Mouse (Mus musculus) left cerebral cortex, adult 11 months (tissue): ENCODE measurements around the gene Ltbp2.

Experiments used
- DNase-seq: peaks from one replicate; pipeline ENCODE4 v3.0.0; 2022; ENCODE audit warnings: low spot score

Ltbp2 gene

GRCm38 (mm10) chr12:84839965-84840364, 36.4 kb downstream of the Ltbp2 start:
- DNase-seq, result no peak

DNA sequence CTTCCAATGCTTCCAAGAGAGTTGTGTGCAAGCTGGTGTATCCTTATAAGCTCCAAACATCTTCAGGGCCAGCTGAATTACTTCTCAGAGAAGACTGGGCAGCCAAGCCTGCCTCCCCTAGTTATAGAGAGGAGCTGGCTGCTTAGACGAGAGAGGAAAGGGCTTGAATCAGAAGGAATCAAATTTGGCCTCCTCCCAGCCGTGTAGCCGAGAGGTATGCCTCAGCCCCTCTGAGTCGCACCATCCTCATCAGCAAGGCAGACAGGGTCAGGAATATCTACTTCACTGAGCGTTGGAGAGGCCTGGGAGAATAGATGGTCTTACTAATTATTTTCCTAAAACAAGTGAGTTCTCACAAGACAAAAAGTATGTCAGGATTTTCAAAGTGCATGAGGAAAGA, 40.7 kb downstream of the Ltbp2 start:
- DNase-seq, result no peak

DNA sequence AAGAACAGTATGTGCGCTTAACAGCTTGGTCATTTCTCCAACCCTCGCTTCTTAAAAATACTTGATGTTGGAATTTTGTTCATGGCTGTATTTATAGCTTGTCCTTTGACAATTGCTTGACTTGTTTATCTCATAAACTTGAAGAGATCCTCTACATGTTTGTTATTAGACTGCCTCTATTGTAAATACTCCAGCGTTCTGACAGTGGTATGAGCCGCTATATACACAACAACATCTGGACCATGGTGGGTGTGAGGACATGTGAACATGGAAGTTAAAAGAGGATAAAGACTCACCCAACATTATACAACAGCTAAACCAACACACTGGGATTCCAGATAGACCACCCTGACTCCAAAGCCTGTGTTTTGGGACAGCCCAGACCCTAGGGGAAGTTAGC, 41.6 kb downstream of the Ltbp2 start:
- DNase-seq, result no peak

DNA sequence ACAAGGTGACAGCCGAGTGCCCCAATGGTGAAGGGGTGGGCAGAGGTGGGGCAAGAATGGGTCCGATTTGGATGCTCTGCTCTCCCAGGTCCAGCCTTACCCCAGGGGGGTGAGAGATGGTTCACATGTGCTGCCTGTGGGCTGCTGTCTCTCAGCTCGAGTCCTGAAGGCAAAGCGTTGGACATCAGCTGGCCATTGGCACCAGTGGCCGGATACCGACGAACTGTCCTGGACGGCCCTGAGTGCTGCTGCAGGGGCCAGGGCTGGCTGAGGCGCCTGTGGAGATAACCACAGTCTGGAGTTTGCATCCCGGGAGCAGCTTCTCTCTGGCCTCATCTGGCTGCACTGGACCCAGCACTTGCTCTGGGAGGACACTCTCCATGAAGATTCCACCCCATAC, 44.7 kb downstream of the Ltbp2 start:
- no peak for DNase-seq

GRCm38 (mm10) chr12:84831141-84831540, 45.2 kb downstream of the Ltbp2 start:
- DNase-seq, result no peak

- no peak for DNase-seq
Measured at GRCm38 (mm10) chr12:84830438-84830837, 45.9 kb downstream of the Ltbp2 start.

DNA sequence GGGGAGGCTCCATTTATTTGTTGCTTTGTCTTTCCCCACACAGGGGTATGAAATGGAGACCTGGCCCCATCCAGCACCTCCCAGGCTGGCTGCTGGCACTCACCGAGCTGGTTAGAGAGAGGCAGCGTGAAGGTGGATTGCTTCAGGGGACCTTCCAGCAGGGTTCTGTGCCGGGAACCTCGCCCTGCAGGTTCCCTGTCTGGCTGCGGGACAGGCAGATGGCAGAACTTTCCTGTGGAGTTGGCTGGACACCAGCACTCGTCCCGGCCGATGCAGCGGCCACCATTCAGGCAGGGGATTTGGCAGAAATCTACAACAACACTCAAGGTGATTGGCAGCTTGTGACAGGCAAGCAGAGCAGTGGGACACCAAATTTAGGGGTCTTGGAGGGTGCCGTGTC, 46.4 kb downstream of the Ltbp2 start:
- no peak for DNase-seq

GRCm38 (mm10) chr12:84829109-84829724, 47.1 kb downstream of the Ltbp2 start:
- no peak for DNase-seq

DNA sequence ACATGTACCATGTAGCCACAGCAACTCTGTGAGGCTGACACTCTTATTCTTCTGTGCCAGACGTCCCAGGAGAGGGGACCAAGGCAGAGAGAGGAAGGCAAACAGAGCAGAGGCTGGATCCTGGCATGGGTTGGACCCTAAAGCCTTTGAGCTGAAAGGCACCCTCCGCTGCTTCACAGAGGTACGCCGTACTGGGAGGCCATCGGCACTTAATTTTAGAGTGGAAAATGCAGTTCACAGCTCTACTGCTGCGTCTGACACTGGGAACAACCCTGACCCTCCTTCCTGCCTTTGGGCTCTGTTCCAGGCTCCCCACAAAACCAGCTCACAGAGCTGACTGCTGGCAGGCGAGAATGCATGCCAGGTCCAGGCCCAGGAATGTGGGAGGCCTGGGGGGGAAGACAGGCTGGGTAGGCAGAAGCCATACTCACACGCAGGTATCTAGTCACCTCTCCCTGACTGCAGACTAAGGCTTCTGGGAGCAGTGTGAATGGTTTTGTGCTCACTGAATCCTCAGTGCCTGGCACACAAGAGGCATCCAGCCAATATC, 48.9 kb downstream of the Ltbp2 start:
- DNase-seq, result no peak

GRCm38 (mm10) chr12:84824203-84824602, 52.1 kb downstream of the Ltbp2 start:
- no peak for DNase-seq

DNA sequence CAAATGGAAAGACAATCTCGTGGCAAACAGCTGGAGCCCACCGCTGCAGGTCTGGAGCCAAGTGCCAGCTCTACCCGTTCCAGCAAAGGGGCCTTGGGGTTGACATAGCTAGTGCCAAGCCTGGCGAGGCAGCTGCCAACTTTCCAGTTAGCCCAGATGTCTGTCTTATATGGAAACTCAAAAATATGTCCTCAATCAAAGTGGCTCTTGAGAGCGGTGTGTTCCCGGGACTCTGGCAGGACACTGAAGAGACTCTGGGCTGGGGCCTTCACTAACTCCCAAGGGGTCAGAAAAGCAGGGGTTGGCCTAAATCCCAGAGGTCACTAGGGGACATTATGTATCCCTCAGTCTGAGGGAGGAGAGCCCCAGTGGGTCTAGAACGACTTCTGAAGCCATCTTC, 52.7 kb downstream of the Ltbp2 start:
- DNase-seq, result no peak

GRCm38 (mm10) chr12:84819236-84820168, 56.8 kb downstream of the Ltbp2 start:
- DNase-seq, result peak; percentile 12

DNA sequence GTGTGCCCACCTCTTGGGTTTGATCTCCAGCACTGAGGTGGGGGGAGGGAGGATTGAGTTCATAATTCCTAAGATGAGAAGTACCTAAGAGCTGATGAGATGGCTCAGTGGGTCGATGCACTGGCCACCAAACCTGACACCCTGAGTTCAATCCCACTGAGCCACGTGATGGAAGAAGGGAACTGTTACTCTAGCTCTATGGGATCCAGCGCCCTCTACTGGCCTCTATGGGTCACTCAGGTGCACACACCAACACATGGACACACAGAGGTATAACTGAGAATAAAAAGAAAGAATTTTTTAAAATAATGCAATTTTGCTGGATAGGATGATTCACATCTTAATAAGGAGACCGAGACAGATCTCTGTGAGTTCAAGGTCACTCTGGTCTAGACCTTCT, 57.8 kb downstream of the Ltbp2 start:
- no peak for DNase-seq

- DNase-seq, result no peak
Measured at GRCm38 (mm10) chr12:84814663-84815325, 61.5 kb downstream of the Ltbp2 start.

GRCm38 (mm10) chr12:84813773-84814172, 62.6 kb downstream of the Ltbp2 start:
- no peak for DNase-seq

- no peak for DNase-seq
Measured at GRCm38 (mm10) chr12:84812004-84812403, 64.3 kb downstream of the Ltbp2 start.

- no peak for DNase-seq
Measured at GRCm38 (mm10) chr12:84811510-84811909, 64.8 kb downstream of the Ltbp2 start.

DNA sequence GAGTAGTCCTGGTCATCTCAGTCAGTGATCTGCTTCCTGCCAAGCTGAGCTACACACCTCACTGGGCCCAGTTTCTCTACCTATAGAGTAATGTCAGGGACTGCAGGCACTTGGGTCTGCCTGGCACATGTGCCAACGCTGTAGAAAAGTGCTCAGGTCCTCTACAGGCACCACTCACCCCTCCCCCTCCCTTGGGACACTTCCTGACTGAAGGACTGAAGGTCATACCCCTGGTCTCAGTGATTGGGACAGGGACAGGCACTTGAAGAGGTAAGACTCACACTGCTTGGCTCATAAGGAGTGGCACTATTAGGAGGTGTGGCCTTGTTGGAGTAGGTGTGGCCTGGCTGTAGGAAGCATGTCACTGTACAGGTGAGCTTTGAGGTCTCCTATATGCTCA, 65.5 kb downstream of the Ltbp2 start:
- no peak for DNase-seq

DNA sequence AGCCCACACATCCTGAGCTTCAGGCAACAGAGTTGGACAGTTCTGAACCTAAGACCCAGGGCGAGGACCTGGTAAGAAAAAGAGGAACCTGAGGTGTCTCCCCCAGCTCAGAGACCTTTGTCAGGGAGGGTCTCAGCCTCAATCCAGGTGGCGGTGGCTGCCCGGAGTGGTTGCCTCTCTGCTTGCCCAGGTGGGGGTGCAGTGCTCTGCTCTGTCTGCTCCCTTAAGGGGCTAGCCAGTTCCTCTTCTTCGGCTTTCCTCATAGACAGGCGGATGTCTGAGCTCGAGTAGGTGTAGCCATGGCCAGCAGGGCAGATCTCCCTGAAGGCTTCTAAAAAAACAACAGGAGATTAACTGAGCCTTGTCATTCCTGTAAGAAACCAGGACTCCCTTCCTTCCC, 67.3 kb downstream of the Ltbp2 start:
- DNase-seq, result no peak

- no peak for DNase-seq
Measured at GRCm38 (mm10) chr12:84807351-84807750, 69.0 kb downstream of the Ltbp2 start.

DNA sequence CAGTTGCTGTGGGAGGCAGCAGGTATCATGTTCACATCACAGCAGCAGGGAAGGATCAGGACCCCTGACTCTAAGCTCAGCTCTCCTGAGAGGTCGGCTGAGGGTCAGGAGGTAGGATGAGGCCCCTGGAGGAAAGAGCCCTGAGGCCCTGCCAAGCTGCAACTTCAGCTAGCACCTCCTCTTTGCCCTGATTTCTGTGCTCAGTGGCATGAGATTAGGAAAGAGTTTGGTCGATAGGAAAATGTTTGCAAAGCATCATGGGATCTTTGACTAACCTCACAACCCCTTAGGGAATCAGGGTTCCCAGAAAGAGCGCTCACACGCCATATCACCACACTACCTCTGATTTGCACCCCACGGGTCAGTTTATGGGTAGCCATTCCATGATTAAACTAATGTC, 69.6 kb downstream of the Ltbp2 start:
- no peak for DNase-seq

DNA sequence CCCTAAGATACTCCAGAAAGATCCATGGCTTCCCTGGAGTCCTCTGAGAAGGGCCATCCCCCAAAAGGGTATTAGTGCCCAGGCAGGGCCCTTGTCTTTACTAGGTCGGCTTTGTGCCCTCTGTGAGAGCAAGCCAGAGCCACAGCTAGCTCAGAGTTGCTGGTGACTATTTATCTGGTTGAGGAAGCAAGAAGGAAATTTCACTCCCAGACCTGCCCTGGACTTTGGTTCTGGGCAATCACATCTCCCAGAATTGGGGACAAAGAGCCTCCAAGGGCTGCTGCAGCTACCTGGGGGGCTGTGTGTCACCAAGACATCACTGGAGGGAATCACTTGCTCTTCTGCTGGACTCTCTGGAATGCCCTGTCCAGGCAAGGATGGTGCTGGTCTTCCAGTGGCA, 70.3 kb downstream of the Ltbp2 start:
- no peak for DNase-seq
